Mouse (Mus musculus): Measurements from ENCODE around the gene Ccdc8. TPM values are rescaled to one million over a fixed set of nuclear protein-coding genes. Genes with fewer than 3 reads are reported as not detected.

Ccdc8 gene
- polyA plus RNA-seq, 1 experiment from 2014 or later = 5.6 TPM

GRCm38 (mm10) chr7:16978593-16978992, 13.9 kb upstream of the Ccdc8 start:
- H3K4me3 ChIP-seq (replicated peaks) = no peak overlapping the region
- no peak overlapping the region for H3K9ac ChIP-seq (replicated peaks)
- no peaks in the 10 kb centered on the region for H3K36me3 ChIP-seq
- H3K27ac ChIP-seq = no peak overlapping the region
- H3K27me3 ChIP-seq = no peaks in the 10 kb centered on the region
- no peaks in the 10 kb centered on the region for H3K9me3 ChIP-seq
- 92% methylated on average over 3 of the region's 3 CpGs for WGBS
- no peak overlapping the region for H3K4me2 ChIP-seq (replicated peaks)
- no peak for ATAC-seq
- H3K4me1 ChIP-seq (replicated peaks) = peaks cover 27% of the 10 kb centered on the region

- Histone ChIP-seq H3K36me3 (no peaks in the 10 kb centered on the region), H3K9ac (replicated peaks) (peak overlapping the region; percentile 36; the same call in 1 of the 2 replicates), H3K27me3 (no peaks in the 10 kb centered on the region), H3K4me2 (replicated peaks) (peak overlapping the region; percentile 39), H3K4me3 (replicated peaks) (0 out of 2 replicates have a peak overlapping the region, but pooled peaks have one; percentile 13), H3K27ac (peak overlapping the region; percentile 71), H3K4me1 (replicated peaks) (peaks cover 40% of the 10 kb centered on the region), H3K9me3 (no peaks in the 10 kb centered on the region)
- 10% methylated on average over 12 of the region's 12 CpGs for WGBS
- peak; percentile 49 for ATAC-seq
These were observed 12.2 kb upstream of the Ccdc8 start for GRCm38 (mm10) chr7:16980348-16980747.

GRCm38 (mm10) chr7:16982859-16983568, 9.5 kb upstream of the Ccdc8 start, which contains the start of gene Gm42372:
TSS of gene Gm42372 (plus strand) at chr7:16983086.
- Histone ChIP-seq H3K36me3 (no peaks in the 10 kb centered on the region), H3K9me3 (no peaks in the 10 kb centered on the region), H3K4me2 (replicated peaks) (peak within 1 kb of the TSS; percentile 73), H3K27me3 (no peaks in the 10 kb centered on the region), H3K4me1 (replicated peaks) (peaks cover 63% of the 10 kb centered on the region), H3K27ac (peak within 1 kb of the TSS; percentile 74), H3K4me3 (replicated peaks) (peak within 1 kb of the TSS; percentile 46), H3K9ac (replicated peaks) (peak within 1 kb of the TSS; percentile 67)
- 19% methylated on average over 26 of the region's 26 CpGs for WGBS
- peak; percentile 72 for ATAC-seq

- H3K27me3 ChIP-seq = no peaks in the 10 kb centered on the region
- H3K4me3 ChIP-seq (replicated peaks) = no peak overlapping the region
- H3K4me2 ChIP-seq (replicated peaks) = peak overlapping the region; percentile 34
- H3K27ac ChIP-seq = peak overlapping the region; percentile 92
- H3K9ac ChIP-seq (replicated peaks) = peak overlapping the region; percentile 46; the same call in 1 of the 2 replicates
- 37% methylated on average over 7 of the region's 7 CpGs for WGBS
- H3K9me3 ChIP-seq = no peaks in the 10 kb centered on the region
- peaks cover 81% of the 10 kb centered on the region for H3K4me1 ChIP-seq (replicated peaks)
- peak; percentile 62 for ATAC-seq
- no peaks in the 10 kb centered on the region for H3K36me3 ChIP-seq
These were observed 4.9 kb upstream of the Ccdc8 start for GRCm38 (mm10) chr7:16987541-16988149.

GRCm38 (mm10) chr7:16988405-16988804, 4.1 kb upstream of the Ccdc8 start:
- Histone ChIP-seq H3K27me3 (no peaks in the 10 kb centered on the region), H3K9ac (replicated peaks) (no peak overlapping the region), H3K4me3 (replicated peaks) (no peak overlapping the region), H3K9me3 (no peaks in the 10 kb centered on the region), H3K4me1 (replicated peaks) (peaks cover 76% of the 10 kb centered on the region), H3K4me2 (replicated peaks) (no peak overlapping the region), H3K36me3 (no peaks in the 10 kb centered on the region), H3K27ac (peak overlapping the region; percentile 92)
- no peak for ATAC-seq
- WGBS = 42% methylated on average over 3 of the region's 3 CpGs

GRCm38 (mm10) chr7:16990006-16990744, 2.3 kb upstream of the Ccdc8 start:
- Histone ChIP-seq H3K9ac (replicated peaks) (0 out of 2 replicates have a peak overlapping the region, but pooled peaks have one; percentile 7), H3K4me3 (replicated peaks) (no peak overlapping the region), H3K4me1 (replicated peaks) (peaks cover 81% of the 10 kb centered on the region), H3K4me2 (replicated peaks) (no peak overlapping the region), H3K9me3 (no peaks in the 10 kb centered on the region), H3K36me3 (no peaks in the 10 kb centered on the region), H3K27me3 (no peaks in the 10 kb centered on the region), H3K27ac (peak overlapping the region; percentile 76)
- WGBS = 26% methylated on average over 15 of the region's 15 CpGs
- no peak for ATAC-seq

GRCm38 (mm10) chr7:16991681-16992450, 642 bp upstream of the Ccdc8 start:
- no peak overlapping the region for H3K4me3 ChIP-seq (replicated peaks)
- no peaks in the 10 kb centered on the region for H3K36me3 ChIP-seq
- ATAC-seq = peak; percentile 72
- H3K27me3 ChIP-seq = no peaks in the 10 kb centered on the region
- H3K27ac ChIP-seq = peak overlapping the region; percentile 71
- H3K9me3 ChIP-seq = no peaks in the 10 kb centered on the region
- 55% methylated on average over 18 of the region's 18 CpGs for WGBS
- H3K9ac ChIP-seq (replicated peaks) = 0 out of 2 replicates have a peak overlapping the region, but pooled peaks have one; percentile 20
- peak overlapping the region; percentile 16; the same call in 1 of the 2 replicates for H3K4me2 ChIP-seq (replicated peaks)
- H3K4me1 ChIP-seq (replicated peaks) = peaks cover 79% of the 10 kb centered on the region

GRCm38 (mm10) chr7:16993651-16994399, 1.3 kb downstream of the Ccdc8 start:
- peak overlapping the region; percentile 64 for H3K9ac ChIP-seq (replicated peaks)
- 4% methylated on average over 27 of the region's 27 CpGs for WGBS

GRCm38 (mm10) chr7:16994400-16994799, 1.9 kb downstream of the Ccdc8 start:
- 7% methylated on average over 20 of the region's 20 CpGs for WGBS
- Histone ChIP-seq H3K4me2 (replicated peaks) (peak overlapping the region; percentile 56), H3K4me3 (replicated peaks) (peak overlapping the region; percentile 40), H3K9me3 (no peaks in the 10 kb centered on the region), H3K4me1 (replicated peaks) (peaks cover 66% of the 10 kb centered on the region), H3K27ac (peak overlapping the region; percentile 53; the same call in 1 of the 2 replicates), H3K27me3 (no peaks in the 10 kb centered on the region), H3K9ac (replicated peaks) (peak overlapping the region; percentile 64), H3K36me3 (no peaks in the 10 kb centered on the region)
- no peak for ATAC-seq

More at GRCm38 (mm10) chr7:16993651-16994399, 1.3 kb downstream of the Ccdc8 start:
- peak overlapping the region; percentile 40 for H3K4me3 ChIP-seq (replicated peaks)
- peaks cover 67% of the 10 kb centered on the region for H3K4me1 ChIP-seq (replicated peaks)
- H3K4me2 ChIP-seq (replicated peaks) = peak overlapping the region; percentile 56
- H3K27me3 ChIP-seq = no peaks in the 10 kb centered on the region
- H3K27ac ChIP-seq = peak overlapping the region; percentile 53; the same call in 1 of the 2 replicates
- H3K36me3 ChIP-seq = no peaks in the 10 kb centered on the region
- peak; percentile 77 for ATAC-seq
- H3K9me3 ChIP-seq = no peaks in the 10 kb centered on the region

- H3K27ac ChIP-seq = no peak overlapping the region
- H3K4me3 ChIP-seq (replicated peaks) = peak overlapping the region; percentile 40
- H3K4me1 ChIP-seq (replicated peaks) = peaks cover 60% of the 10 kb centered on the region
- no peaks in the 10 kb centered on the region for H3K36me3 ChIP-seq
- H3K9ac ChIP-seq (replicated peaks) = no peak overlapping the region
- H3K4me2 ChIP-seq (replicated peaks) = peak overlapping the region; percentile 56
- WGBS = 88% methylated on average over 4 of the region's 4 CpGs
- no peaks in the 10 kb centered on the region for H3K27me3 ChIP-seq
- H3K9me3 ChIP-seq = no peaks in the 10 kb centered on the region
- no peak for ATAC-seq
These were observed 2.8 kb downstream of the Ccdc8 start for GRCm38 (mm10) chr7:16995345-16995744.

GRCm38 (mm10) chr7:16999233-16999632, 6.7 kb downstream of the Ccdc8 start:
- H3K9me3 ChIP-seq = no peaks in the 10 kb centered on the region
- no peak overlapping the region for H3K4me3 ChIP-seq (replicated peaks)
- H3K4me2 ChIP-seq (replicated peaks) = no peak overlapping the region
- H3K36me3 ChIP-seq = peaks cover 10% of the 10 kb centered on the region
- WGBS = 69% methylated on average over 4 of the region's 4 CpGs
- no peaks in the 10 kb centered on the region for H3K27me3 ChIP-seq
- no peak overlapping the region for H3K9ac ChIP-seq (replicated peaks)
- no peak for ATAC-seq
- H3K4me1 ChIP-seq (replicated peaks) = peaks cover 31% of the 10 kb centered on the region
- no peak overlapping the region for H3K27ac ChIP-seq

Data from midbrain, embryonic 13.5 days (tissue).